Mouse (Mus musculus) E14TG2a.4 (cell line): ENCODE measurements around the gene Hoxa4.

Source experiments
- CTCF ChIP-seq: conservative IDR thresholded peaks from 2 replicates; pipeline ENCODE4 v1.5.1; 2014; ENCODE audit warnings: low read length
- NANOG ChIP-seq: IDR thresholded peaks from 2 replicates; pipeline ENCODE4 v1.6.1; 2014; ENCODE audit warnings: borderline replicate concordance, low read length, mixed read lengths
- POU5F1 ChIP-seq: IDR thresholded peaks from 2 replicates; pipeline ENCODE4 v1.6.1; 2014; ENCODE audit warnings: low read length, borderline replicate concordance

- no peak for TF ChIP-seq CTCF
- TF ChIP-seq NANOG, result no peak
- TF ChIP-seq POU5F1, result no peak
Measured at GRCm38 (mm10) chr6:52150401-52150966, 41.1 kb downstream of the Hoxa4 start.
